Mouse (Mus musculus) small intestine, adult 2 months (tissue): Measurements from ENCODE around the gene Phykpl. TPM values are rescaled to one million over a fixed set of nuclear protein-coding genes. Genes with fewer than 3 reads are reported as not detected.
A peak's percentile ranks its signal among the peaks of the same experiment; 100 is the strongest.

Source experiments
- H3K27ac ChIP-seq: fragments of 200-500 bp; 2 replicates; pipeline ENCODE4 v1.5.1; 2012; ENCODE audit warnings: low read depth, low read length, control low read depth, inconsistent platforms; ENCODE audit not compliant: insufficient read depth
- H3K27me3 ChIP-seq: fragments of 200-500 bp; 2 replicates; pipeline ENCODE4 v1.6.1; 2012; ENCODE audit warnings: mild to moderate bottlenecking, moderate library complexity, low read length, inconsistent platforms; ENCODE audit not compliant: control insufficient read depth, insufficient read depth
- H3K36me3 ChIP-seq: fragments of 200-500 bp; 2 replicates; pipeline ENCODE4 v1.6.1; 2012; ENCODE audit warnings: mild to moderate bottlenecking, low read length, control low read depth, inconsistent platforms; ENCODE audit not compliant: control insufficient read depth, insufficient read depth
- H3K4me1 ChIP-seq: fragments of 200-500 bp; 2 replicates; pipeline ENCODE4 v1.6.1; 2012; ENCODE audit warnings: low read length, inconsistent platforms, mixed read lengths; ENCODE audit not compliant: control insufficient read depth, insufficient read depth, insufficient read length
- H3K4me3 ChIP-seq: fragments of 200-500 bp; 2 replicates; pipeline ENCODE4 v1.5.1; 2012; ENCODE audit warnings: low read depth, mild to moderate bottlenecking, control low read depth, inconsistent platforms, low read length, moderate library complexity
- CTCF ChIP-seq: fragments of 200-500 bp; IDR thresholded peaks from 2 replicates; pipeline ENCODE4 v1.5.1; 2012; ENCODE audit warnings: low read depth, mild to moderate bottlenecking, control low read depth, inconsistent platforms, low read length, moderate library complexity, mixed read lengths; ENCODE audit not compliant: insufficient replicate concordance, insufficient read length; ENCODE audit errors: extremely low read depth
- POLR2A ChIP-seq: fragments of 200-500 bp; IDR thresholded peaks from 2 replicates; pipeline ENCODE4 v1.6.1; 2012; ENCODE audit warnings: low read depth, mild to moderate bottlenecking, control low read depth, inconsistent platforms, low read length, moderate library complexity
- WGBS: fragments of 180-500 bp; shearing (Covaris S2); methylation state at CpG from one replicate; pipeline ENCODE4 v1.1.7; 2018; 5-methylcytosine and 5-hydroxymethylcytosine counted together
- polyA plus RNA-seq: library from polyadenylated mRNA; depleted of rRNA; stranded (reverse); fragments of >200 nt; gene quantifications from 2 replicates; pipeline ENCODE4 v1.2.3, GENCODE M21; 2012

Phykpl gene
- polyA plus RNA-seq, 1 experiment = 18.7 TPM

- Histone ChIP-seq H3K4me3 (no peak overlapping the region), H3K27ac (no peak overlapping the region), H3K27me3 (no peaks in the 10 kb centered on the region), H3K36me3 (peaks cover 72% of the 10 kb centered on the region), H3K4me1 (no peaks in the 10 kb centered on the region; the same call in 1 of the 2 replicates)
- TF ChIP-seq CTCF (no peak), POLR2A (no peak)
- 83% methylated on average over 6 of the region's 6 CpGs for WGBS
Measured at GRCm38 (mm10) chr11:51593849-51594248, 9.3 kb downstream of the Phykpl start.

- Histone ChIP-seq H3K27ac (no peak overlapping the region), H3K4me3 (no peak overlapping the region), H3K27me3 (no peaks in the 10 kb centered on the region), H3K36me3 (peaks cover 77% of the 10 kb centered on the region), H3K4me1 (no peaks in the 10 kb centered on the region; the same call in 1 of the 2 replicates)
- TF ChIP-seq CTCF (no peak), POLR2A (no peak)
- WGBS = 45% methylated on average over 3 of the region's 3 CpGs
Measured at GRCm38 (mm10) chr11:51594715-51595350, 10.3 kb downstream of the Phykpl start.

GRCm38 (mm10) chr11:51595459-51596083, 11.0 kb downstream of the Phykpl start:
- H3K27me3 ChIP-seq = no peaks in the 10 kb centered on the region
- H3K27ac ChIP-seq = no peak overlapping the region
- 86% methylated on average over 1 of the region's 1 CpGs for WGBS
- TF ChIP-seq CTCF (no peak), POLR2A (no peak)
- H3K4me3 ChIP-seq = no peak overlapping the region
- peaks cover 81% of the 10 kb centered on the region for H3K36me3 ChIP-seq
- no peaks in the 10 kb centered on the region; the same call in 1 of the 2 replicates for H3K4me1 ChIP-seq

GRCm38 (mm10) chr11:51597553-51597952, 13.0 kb downstream of the Phykpl start:
- no peak for TF ChIP-seq CTCF
- Histone ChIP-seq H3K4me3 (no peak overlapping the region), H3K36me3 (peaks cover 86% of the 10 kb centered on the region), H3K27ac (no peak overlapping the region), H3K4me1 (no peaks in the 10 kb centered on the region), H3K27me3 (no peaks in the 10 kb centered on the region)
- 69% methylated on average over 2 of the region's 2 CpGs for WGBS

- WGBS = 69% methylated on average over 3 of the region's 3 CpGs
- Histone ChIP-seq H3K4me1 (no peaks in the 10 kb centered on the region), H3K27me3 (no peaks in the 10 kb centered on the region), H3K36me3 (peaks cover 74% of the 10 kb centered on the region), H3K27ac (no peak overlapping the region), H3K4me3 (no peak overlapping the region)
- TF ChIP-seq CTCF (no peak), POLR2A (no peak)
Measured at GRCm38 (mm10) chr11:51602253-51602652, 17.7 kb downstream of the Phykpl start.

- Histone ChIP-seq H3K27me3 (no peaks in the 10 kb centered on the region), H3K4me3 (peak overlapping the region; percentile 88), H3K4me1 (peaks cover 3% of the 10 kb centered on the region), H3K36me3 (peaks cover 40% of the 10 kb centered on the region), H3K27ac (peak overlapping the region; percentile 79)
- WGBS = under 1% methylated on average over 81 of the region's 81 CpGs
- peak; percentile 72 for TF ChIP-seq POLR2A
- TF ChIP-seq CTCF = no peak
Measured at GRCm38 (mm10) chr11:51605602-51606446, 21.3 kb downstream of the Phykpl start.
